Mouse (Mus musculus): ENCODE measurements around the gene Treh. TPM values are rescaled to one million over a fixed set of nuclear protein-coding genes. Genes with fewer than 3 reads are reported as not detected.

Treh gene
- polyA plus RNA-seq, 1 experiment from 2014 or later = not detected

GRCm38 (mm10) chr9:44707749-44708428 is 34.9 kb downstream of the Treh start:
- WGBS = 21% methylated on average over 28 of the region's 28 CpGs
- Histone ChIP-seq H3K4me3 (ENCODE audit: low read depth, low read length) (peak overlapping the region; percentile 36), H3K4me1 (replicated peaks; ENCODE audit: control insufficient read depth, insufficient read depth, low read length) (peaks cover 10% of the 10 kb centered on the region; the same call in 1 of the 2 replicates), H3K27ac (ENCODE audit: low read depth) (peak overlapping the region; percentile 5; the same call in 1 of the 2 replicates), H3K4me2 (ENCODE audit: low read length) (peak overlapping the region; percentile 67), H3K9me3 (ENCODE audit: control insufficient read depth, low read length) (no peaks in the 10 kb centered on the region), H3K27me3 (replicated peaks; ENCODE audit: control insufficient read depth, insufficient read depth, low read length) (no peaks in the 10 kb centered on the region), H3K36me3 (ENCODE audit: control insufficient read depth, insufficient read depth, low read length) (peaks cover 52% of the 10 kb centered on the region), H3K9ac (ENCODE audit: low read length) (peak overlapping the region; percentile 29)
- DNase-seq (ENCODE audit: low spot score) = no peak
- peak; percentile 7; the same call in 1 of the 2 replicates for ATAC-seq (replicated peaks; ENCODE audit: low FRiP score, low TSS enrichment, low read depth)

- peak overlapping the region; percentile 36 for H3K4me3 ChIP-seq (ENCODE audit: low read depth, low read length)
- H3K9ac ChIP-seq (ENCODE audit: low read length) = peak overlapping the region; percentile 29
- H3K36me3 ChIP-seq (ENCODE audit: control insufficient read depth, insufficient read depth, low read length) = peaks cover 52% of the 10 kb centered on the region
- WGBS = 5% methylated on average over 24 of the region's 24 CpGs
- H3K27me3 ChIP-seq (replicated peaks; ENCODE audit: control insufficient read depth, insufficient read depth, low read length) = no peaks in the 10 kb centered on the region
- no peaks in the 10 kb centered on the region for H3K9me3 ChIP-seq (ENCODE audit: control insufficient read depth, low read length)
- ATAC-seq (replicated peaks; ENCODE audit: low FRiP score, low TSS enrichment, low read depth) (peak; percentile 82), DNase-seq (ENCODE audit: low spot score) (peak; percentile 85)
- H3K4me1 ChIP-seq (replicated peaks; ENCODE audit: control insufficient read depth, insufficient read depth, low read length) = peaks cover 10% of the 10 kb centered on the region; the same call in 1 of the 2 replicates
- peak overlapping the region; percentile 67 for H3K4me2 ChIP-seq (ENCODE audit: low read length)
- no peak overlapping the region; the same call in 1 of the 2 replicates for H3K27ac ChIP-seq (ENCODE audit: low read depth)
These were observed 35.4 kb downstream of the Treh start for GRCm38 (mm10) chr9:44708429-44708765.

- H3K27ac ChIP-seq (ENCODE audit: low read depth) = no peak overlapping the region
- DNase-seq (ENCODE audit: low spot score) (no peak), ATAC-seq (replicated peaks; ENCODE audit: low FRiP score, low TSS enrichment, low read depth) (peak; percentile 11; the same call in 1 of the 2 replicates)
These were observed 35.9 kb downstream of the Treh start for GRCm38 (mm10) chr9:44708925-44709324.

GRCm38 (mm10) chr9:44709600-44709999 is 36.6 kb downstream of the Treh start:
- H3K4me3 ChIP-seq (ENCODE audit: low read depth, low read length) = no peak overlapping the region
- WGBS = 54% methylated on average over 2 of the region's 2 CpGs
- ATAC-seq (replicated peaks; ENCODE audit: low FRiP score, low TSS enrichment, low read depth) = no peak
- H3K9me3 ChIP-seq (ENCODE audit: control insufficient read depth, low read length) = no peaks in the 10 kb centered on the region
- no peak for DNase-seq (ENCODE audit: low spot score)
- peaks cover 10% of the 10 kb centered on the region; the same call in 1 of the 2 replicates for H3K4me1 ChIP-seq (replicated peaks; ENCODE audit: control insufficient read depth, insufficient read depth, low read length)
- no peak overlapping the region for H3K4me2 ChIP-seq (ENCODE audit: low read length)
- no peaks in the 10 kb centered on the region for H3K27me3 ChIP-seq (replicated peaks; ENCODE audit: control insufficient read depth, insufficient read depth, low read length)
- H3K9ac ChIP-seq (ENCODE audit: low read length) = no peak overlapping the region
- peaks cover 53% of the 10 kb centered on the region for H3K36me3 ChIP-seq (ENCODE audit: control insufficient read depth, insufficient read depth, low read length)
- no peak overlapping the region for H3K27ac ChIP-seq (ENCODE audit: low read depth)

More at GRCm38 (mm10) chr9:44708925-44709324, 35.9 kb downstream of the Treh start:
- Histone ChIP-seq H3K36me3 (ENCODE audit: control insufficient read depth, insufficient read depth, low read length) (peaks cover 52% of the 10 kb centered on the region), H3K9me3 (ENCODE audit: control insufficient read depth, low read length) (no peaks in the 10 kb centered on the region), H3K4me2 (ENCODE audit: low read length) (peak overlapping the region; percentile 67), H3K4me1 (replicated peaks; ENCODE audit: control insufficient read depth, insufficient read depth, low read length) (peaks cover 10% of the 10 kb centered on the region; the same call in 1 of the 2 replicates), H3K27me3 (replicated peaks; ENCODE audit: control insufficient read depth, insufficient read depth, low read length) (no peaks in the 10 kb centered on the region), H3K4me3 (ENCODE audit: low read depth, low read length) (peak overlapping the region; percentile 36), H3K9ac (ENCODE audit: low read length) (peak overlapping the region; percentile 29)
- WGBS = 35% methylated on average over 6 of the region's 6 CpGs

GRCm38 (mm10) chr9:44710213-44710612 is 37.2 kb downstream of the Treh start:
- DNase-seq (ENCODE audit: low spot score) (no peak), ATAC-seq (replicated peaks; ENCODE audit: low FRiP score, low TSS enrichment, low read depth) (no peak)
- 88% methylated on average over 5 of the region's 5 CpGs for WGBS
- H3K4me3 ChIP-seq (ENCODE audit: low read depth, low read length) = no peak overlapping the region
- H3K36me3 ChIP-seq (ENCODE audit: control insufficient read depth, insufficient read depth, low read length) = peaks cover 54% of the 10 kb centered on the region
- H3K4me1 ChIP-seq (replicated peaks; ENCODE audit: control insufficient read depth, insufficient read depth, low read length) = peaks cover 10% of the 10 kb centered on the region; the same call in 1 of the 2 replicates
- H3K9ac ChIP-seq (ENCODE audit: low read length) = no peak overlapping the region
- H3K9me3 ChIP-seq (ENCODE audit: control insufficient read depth, low read length) = no peaks in the 10 kb centered on the region
- H3K27ac ChIP-seq (ENCODE audit: low read depth) = no peak overlapping the region
- H3K4me2 ChIP-seq (ENCODE audit: low read length) = no peak overlapping the region
- no peaks in the 10 kb centered on the region for H3K27me3 ChIP-seq (replicated peaks; ENCODE audit: control insufficient read depth, insufficient read depth, low read length)

- Histone ChIP-seq H3K4me3 (ENCODE audit: low read depth, low read length) (no peak overlapping the region), H3K27me3 (replicated peaks; ENCODE audit: control insufficient read depth, insufficient read depth, low read length) (no peaks in the 10 kb centered on the region), H3K4me2 (ENCODE audit: low read length) (no peak overlapping the region), H3K27ac (ENCODE audit: low read depth) (no peak overlapping the region), H3K4me1 (replicated peaks; ENCODE audit: control insufficient read depth, insufficient read depth, low read length) (peaks cover 10% of the 10 kb centered on the region; the same call in 1 of the 2 replicates), H3K36me3 (ENCODE audit: control insufficient read depth, insufficient read depth, low read length) (peaks cover 54% of the 10 kb centered on the region), H3K9ac (ENCODE audit: low read length) (no peak overlapping the region), H3K9me3 (ENCODE audit: control insufficient read depth, low read length) (no peaks in the 10 kb centered on the region)
- 71% methylated on average over 17 of the region's 17 CpGs for WGBS
- no peak for DNase-seq (ENCODE audit: low spot score)
- ATAC-seq (replicated peaks; ENCODE audit: low FRiP score, low TSS enrichment, low read depth) = no peak
These were observed 38.6 kb downstream of the Treh start for GRCm38 (mm10) chr9:44711602-44712001.

GRCm38 (mm10) chr9:44713080-44713479 is 40.0 kb downstream of the Treh start:
- no peaks in the 10 kb centered on the region for H3K9me3 ChIP-seq (ENCODE audit: control insufficient read depth, low read length)
- H3K4me1 ChIP-seq (replicated peaks; ENCODE audit: control insufficient read depth, insufficient read depth, low read length) = peaks cover 6% of the 10 kb centered on the region; the same call in 1 of the 2 replicates
- no peak overlapping the region for H3K4me2 ChIP-seq (ENCODE audit: low read length)
- peaks cover 55% of the 10 kb centered on the region for H3K36me3 ChIP-seq (ENCODE audit: control insufficient read depth, insufficient read depth, low read length)
- DNase-seq (ENCODE audit: low spot score) (no peak), ATAC-seq (replicated peaks; ENCODE audit: low FRiP score, low TSS enrichment, low read depth) (no peak)
- no peak overlapping the region for H3K4me3 ChIP-seq (ENCODE audit: low read depth, low read length)
- H3K9ac ChIP-seq (ENCODE audit: low read length) = no peak overlapping the region
- no peaks in the 10 kb centered on the region for H3K27me3 ChIP-seq (replicated peaks; ENCODE audit: control insufficient read depth, insufficient read depth, low read length)
- H3K27ac ChIP-seq (ENCODE audit: low read depth) = no peak overlapping the region
- 83% methylated on average over 6 of the region's 6 CpGs for WGBS

- ATAC-seq (replicated peaks; ENCODE audit: low FRiP score, low TSS enrichment, low read depth) = no peak
- no peak overlapping the region for H3K4me3 ChIP-seq (ENCODE audit: low read depth, low read length)
- 70% methylated on average over 2 of the region's 2 CpGs for WGBS
- no peaks in the 10 kb centered on the region for H3K27me3 ChIP-seq (replicated peaks; ENCODE audit: control insufficient read depth, insufficient read depth, low read length)
- H3K9me3 ChIP-seq (ENCODE audit: control insufficient read depth, low read length) = no peaks in the 10 kb centered on the region
- no peak for DNase-seq (ENCODE audit: low spot score)
- H3K4me2 ChIP-seq (ENCODE audit: low read length) = no peak overlapping the region
- H3K36me3 ChIP-seq (ENCODE audit: control insufficient read depth, insufficient read depth, low read length) = peaks cover 59% of the 10 kb centered on the region
- H3K9ac ChIP-seq (ENCODE audit: low read length) = no peak overlapping the region
- H3K27ac ChIP-seq (ENCODE audit: low read depth) = no peak overlapping the region
- H3K4me1 ChIP-seq (replicated peaks; ENCODE audit: control insufficient read depth, insufficient read depth, low read length) = peaks cover 5% of the 10 kb centered on the region; the same call in 1 of the 2 replicates
These were observed 40.5 kb downstream of the Treh start for GRCm38 (mm10) chr9:44713574-44713973.

GRCm38 (mm10) chr9:44715109-44715508 is 42.1 kb downstream of the Treh start:
- H3K27me3 ChIP-seq (replicated peaks; ENCODE audit: control insufficient read depth, insufficient read depth, low read length) = no peaks in the 10 kb centered on the region
- no peak for ATAC-seq (replicated peaks; ENCODE audit: low FRiP score, low TSS enrichment, low read depth)

More at GRCm38 (mm10) chr9:44715109-44715508, 42.1 kb downstream of the Treh start:
- Histone ChIP-seq H3K4me3 (ENCODE audit: low read depth, low read length) (no peak overlapping the region), H3K9me3 (ENCODE audit: control insufficient read depth, low read length) (no peaks in the 10 kb centered on the region), H3K4me1 (replicated peaks; ENCODE audit: control insufficient read depth, insufficient read depth, low read length) (peaks cover 3% of the 10 kb centered on the region), H3K36me3 (ENCODE audit: control insufficient read depth, insufficient read depth, low read length) (peaks cover 59% of the 10 kb centered on the region), H3K27ac (ENCODE audit: low read depth) (no peak overlapping the region), H3K9ac (ENCODE audit: low read length) (no peak overlapping the region), H3K4me2 (ENCODE audit: low read length) (no peak overlapping the region)
- WGBS = 88% methylated on average over 17 of the region's 17 CpGs
- no peak for DNase-seq (ENCODE audit: low spot score)

Measured in intestine, embryonic 14.5 days (tissue).